Mouse (Mus musculus) limb, embryonic 14.5 days (tissue): Measurements from ENCODE around the gene Hmgn1. TPM values are rescaled to one million over a fixed set of nuclear protein-coding genes. Genes with fewer than 3 reads are reported as not detected.

Experiments used
- ATAC-seq: fragments of 200-750 bp; cut with Nextera tagmentation; 2 replicates; pipeline ENCODE4 v1.8.0; 2017; ENCODE audit warnings: low read depth, moderate number of reproducible peaks, moderate TSS enrichment; ENCODE audit not compliant: low FRiP score
- DNase-seq: peaks from one replicate; pipeline ENCODE4 v3.0.0-alpha.2; 2015; ENCODE audit warnings: low spot score
- H3K27ac ChIP-seq: fragments of 300-500 bp; sonication (generic); replicated peaks from 2 replicates; pipeline ENCODE4 v1.5.1; 2014; ENCODE audit warnings: low read depth, mild to moderate bottlenecking, low read length, moderate library complexity, mixed read lengths
- H3K27me3 ChIP-seq: fragments of 300-500 bp; sonication (generic); 2 replicates; pipeline ENCODE4 v1.6.1; 2014; ENCODE audit warnings: low read length, mixed read lengths; ENCODE audit not compliant: control insufficient read depth, insufficient read depth
- H3K36me3 ChIP-seq: fragments of 300-500 bp; sonication (generic); 2 replicates; pipeline ENCODE4 v1.6.1; 2014; ENCODE audit warnings: mild to moderate bottlenecking, low read length, moderate library complexity, mixed read lengths; ENCODE audit not compliant: control insufficient read depth, insufficient read depth
- H3K4me1 ChIP-seq: fragments of 300-500 bp; sonication (generic); 2 replicates; pipeline ENCODE4 v1.6.1; 2014; ENCODE audit warnings: antibody characterized with exemption, low read length, mixed read lengths; ENCODE audit not compliant: control insufficient read depth, insufficient read depth
- H3K4me2 ChIP-seq: fragments of 300-500 bp; sonication (generic); replicated peaks from 2 replicates; pipeline ENCODE4 v1.6.1; 2014; ENCODE audit warnings: low read depth, mild to moderate bottlenecking, low read length, moderate library complexity; ENCODE audit not compliant: severe bottlenecking
- H3K4me3 ChIP-seq: fragments of 300-500 bp; sonication (generic); replicated peaks from 2 replicates; pipeline ENCODE4 v1.5.1; 2014; ENCODE audit warnings: low read length
- H3K9ac ChIP-seq: fragments of 300-500 bp; sonication (generic); 2 replicates; pipeline ENCODE4 v1.6.1; 2014; ENCODE audit warnings: mild to moderate bottlenecking, low read depth, low read length, moderate library complexity; ENCODE audit not compliant: severe bottlenecking
- H3K9me3 ChIP-seq: fragments of 300-500 bp; sonication (generic); 2 replicates; pipeline ENCODE4 v1.6.1; 2016; ENCODE audit warnings: low read length; ENCODE audit not compliant: control insufficient read depth
- POLR2A ChIP-seq: fragments of 200-500 bp; IDR thresholded peaks from 2 replicates; pipeline ENCODE4 v1.8.0; 2012; ENCODE audit warnings: inconsistent platforms, mild to moderate bottlenecking, moderate library complexity, borderline replicate concordance; ENCODE audit not compliant: insufficient read depth, insufficient read length; ENCODE audit errors: extremely low read depth
- WGBS: fragments of 180-500 bp; shearing (Covaris S2); extraction: QIAGEN DNeasy Blood & Tissue Kit; methylation state at CpG from one replicate; pipeline ENCODE4 v1.1.7; 2014; 5-methylcytosine and 5-hydroxymethylcytosine counted together
- polyA plus RNA-seq, 2 experiments: library from polyadenylated mRNA; depleted of rRNA in 1 of 2; stranded (reverse) in 1 of 2; unstranded in 1 of 2; fragments of >200 nt; fragmentation: Nextera tagmentation in 1 of 2; extraction: Ambion mirVana in 1 of 2; gene quantifications; 2 replicates each; pipeline versions ENCODE4 v1.2.1 to v1.2.3; 2012 to 2014

The Hmgn1 gene
- polyA plus RNA-seq, 2 experiments = 371 to 661 TPM

DNA sequence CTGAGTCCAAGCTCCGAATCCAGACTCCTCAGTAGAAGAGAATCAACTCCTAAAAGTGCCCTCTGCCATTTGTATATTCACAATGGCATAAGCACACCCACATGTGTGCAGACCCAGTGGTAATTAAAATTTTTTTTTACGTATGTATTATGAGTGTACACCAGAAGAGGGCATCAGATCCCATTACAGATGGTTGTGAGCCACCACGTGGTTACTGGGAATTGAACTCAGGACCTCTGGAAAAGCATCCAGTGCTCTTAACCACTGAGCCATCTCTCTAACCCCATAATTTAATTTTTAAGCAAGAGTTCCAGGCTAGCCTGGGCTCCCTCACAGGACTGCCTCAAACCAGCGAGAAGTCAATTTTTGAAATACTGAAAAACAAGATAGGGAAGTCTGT, 40.1 kb downstream of the Hmgn1 start:
- Histone ChIP-seq H3K27me3 (no peaks in the 10 kb centered on the region), H3K36me3 (no peaks in the 10 kb centered on the region), H3K4me1 (peaks cover 3% of the 10 kb centered on the region; the same call in 1 of the 2 replicates), H3K27ac (no peak overlapping the region), H3K9me3 (no peaks in the 10 kb centered on the region), H3K4me3 (no peak overlapping the region), H3K4me2 (no peak overlapping the region), H3K9ac (no peak overlapping the region)
- ATAC-seq = no peak
- DNase-seq = no peak
- TF ChIP-seq POLR2A = no peak
- WGBS = 78% methylated on average over 4 of the region's 4 CpGs

DNA sequence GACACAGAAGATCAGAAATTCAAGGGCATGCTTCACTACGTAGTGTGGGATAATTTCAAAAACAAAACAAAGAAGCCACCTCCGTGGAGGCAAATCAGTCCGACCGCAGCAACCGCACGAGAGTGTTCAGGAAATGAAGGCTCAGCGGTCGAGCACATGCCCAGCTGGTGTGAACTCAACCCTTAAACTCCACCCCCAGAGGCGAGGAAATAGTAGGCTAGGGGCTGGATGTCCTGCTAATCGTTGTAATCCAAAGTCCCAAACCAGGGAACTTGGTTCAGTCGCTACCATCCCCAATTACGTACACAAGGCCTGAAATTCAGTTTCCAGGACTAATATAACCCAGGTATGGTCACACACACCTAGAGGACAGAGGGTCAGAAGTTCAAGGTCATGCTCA, 40.5 kb downstream of the Hmgn1 start:
- 70% methylated on average over 12 of the region's 12 CpGs for WGBS
- Histone ChIP-seq H3K9me3 (no peaks in the 10 kb centered on the region), H3K27me3 (no peaks in the 10 kb centered on the region), H3K4me1 (peaks cover 3% of the 10 kb centered on the region; the same call in 1 of the 2 replicates), H3K27ac (no peak overlapping the region), H3K4me3 (no peak overlapping the region), H3K9ac (no peak overlapping the region), H3K4me2 (no peak overlapping the region), H3K36me3 (no peaks in the 10 kb centered on the region)
- ATAC-seq (no peak), DNase-seq (no peak)
- no peak for TF ChIP-seq POLR2A

GRCm38 (mm10) chr16:96085597-96085996, 41.9 kb downstream of the Hmgn1 start:
- peaks cover 2% of the 10 kb centered on the region for H3K36me3 ChIP-seq
- no peaks in the 10 kb centered on the region for H3K9me3 ChIP-seq
- no peak for DNase-seq
- TF ChIP-seq POLR2A = no peak
- peaks cover 9% of the 10 kb centered on the region for H3K4me1 ChIP-seq
- H3K27ac ChIP-seq = no peak overlapping the region
- no peak overlapping the region for H3K4me2 ChIP-seq
- H3K4me3 ChIP-seq = no peak overlapping the region
- no peak overlapping the region for H3K9ac ChIP-seq
- ATAC-seq = no peak
- H3K27me3 ChIP-seq = no peaks in the 10 kb centered on the region

DNA sequence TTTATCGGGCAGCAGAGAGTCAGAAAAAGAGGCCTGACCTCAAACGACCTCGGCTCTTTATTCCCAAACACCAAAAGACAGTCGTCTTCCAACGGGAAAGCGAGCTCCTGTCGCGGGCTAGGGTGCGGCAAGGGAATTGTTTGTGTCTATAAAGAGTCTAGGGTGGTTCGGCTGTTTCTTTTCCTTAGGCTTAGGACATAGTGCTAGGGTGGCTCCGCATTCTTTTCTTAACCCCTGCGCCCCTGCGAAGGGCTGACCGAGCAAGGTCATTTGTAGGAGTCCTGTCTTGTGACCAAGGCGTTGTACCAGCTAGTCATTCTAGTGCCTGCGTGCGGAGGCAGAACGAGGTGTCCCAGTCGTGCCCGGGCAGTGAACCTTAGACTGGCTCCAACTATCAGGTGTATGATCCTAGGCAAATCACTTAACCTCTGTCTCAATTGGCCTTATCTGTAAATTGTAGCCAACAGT, 44.3 kb downstream of the Hmgn1 start:
- DNase-seq (peak; percentile 35), ATAC-seq (no peak)
- H3K4me3 ChIP-seq = peak overlapping the region; percentile 99
- H3K9me3 ChIP-seq = no peaks in the 10 kb centered on the region
- H3K27ac ChIP-seq = peak overlapping the region; percentile 96
- H3K9ac ChIP-seq = peak overlapping the region; percentile 97
- no peaks in the 10 kb centered on the region for H3K27me3 ChIP-seq
- WGBS = 6% methylated on average over 20 of the region's 20 CpGs
- H3K4me2 ChIP-seq = peak overlapping the region; percentile 54
- peaks cover 13% of the 10 kb centered on the region for H3K4me1 ChIP-seq
- peaks cover 25% of the 10 kb centered on the region for H3K36me3 ChIP-seq
- no peak for TF ChIP-seq POLR2A

- peak within 1 kb of the TSS; percentile 99 for H3K4me3 ChIP-seq
- DNase-seq (peak; percentile 91), ATAC-seq (peak; percentile 88)
- H3K9me3 ChIP-seq = no peaks in the 10 kb centered on the region
- peaks cover 29% of the 10 kb centered on the region for H3K36me3 ChIP-seq
- H3K27ac ChIP-seq = peak within 1 kb of the TSS; percentile 96
- no peaks in the 10 kb centered on the region for H3K27me3 ChIP-seq
- WGBS = 1% methylated on average over 67 of the region's 107 CpGs
- peaks cover 13% of the 10 kb centered on the region for H3K4me1 ChIP-seq
- peak; percentile 88; the same call in 1 of the 2 replicates for TF ChIP-seq POLR2A
- H3K4me2 ChIP-seq = peak within 1 kb of the TSS; percentile 54
- peak within 1 kb of the TSS; percentile 97 for H3K9ac ChIP-seq
These were observed 45.0 kb downstream of the Hmgn1 start, which contains the start of gene Brwd1 for GRCm38 (mm10) chr16:96082301-96083178. Brwd1 (minus strand) TSS chr16:96082526.
